Mouse (Mus musculus): Measurements from ENCODE around the gene Alkal2. TPM values are rescaled to one million over a fixed set of nuclear protein-coding genes. Genes with fewer than 3 reads are reported as not detected.

The Alkal2 gene
- polyA plus RNA-seq (2012; ENCODE audit: insufficient read depth, insufficient read length, missing spikeins): 0.67 and 2.0 TPM in 2 replicates

- H3K4me1 ChIP-seq (ENCODE audit: control insufficient read depth, insufficient read depth, insufficient read length, low read length): no peaks in the 10 kb centered on the region
- no peak within 1 kb of the TSS for H3K27ac ChIP-seq (replicated peaks; ENCODE audit: low read depth, low read length)
- peak within 1 kb of the TSS; percentile 51 for H3K4me3 ChIP-seq (ENCODE audit: insufficient read depth, low read depth, low read length)
These were observed at the start of gene Alkal2 for GRCm38 (mm10) chr12:30883986-30884621. Gene Alkal2 (plus strand): TSS chr12:30884322.

DNA sequence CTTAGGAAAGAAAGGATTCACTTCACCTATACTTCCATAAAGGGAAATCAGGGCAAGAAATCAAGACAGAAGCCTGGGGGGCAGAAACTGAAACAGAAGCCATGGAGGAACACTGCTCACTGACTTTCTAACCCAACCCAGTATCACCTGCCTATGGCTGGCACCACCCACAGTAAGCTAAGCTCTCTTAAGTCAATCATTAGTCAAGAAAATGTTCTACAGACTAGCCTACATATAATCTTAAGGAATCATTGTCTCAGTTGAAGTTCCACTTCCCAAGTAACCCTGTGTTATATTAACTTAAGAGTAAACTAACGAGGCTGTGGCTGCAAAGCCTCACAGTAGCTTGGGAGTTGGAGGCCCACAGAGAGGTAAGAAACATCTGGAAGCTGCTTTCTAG is 35.6 kb upstream of the Alkal2 start:
- H3K4me3 ChIP-seq (ENCODE audit: insufficient read depth, low read depth, low read length): no peak overlapping the region
- H3K27ac ChIP-seq (replicated peaks; ENCODE audit: low read depth, low read length): no peak overlapping the region
- no peaks in the 10 kb centered on the region for H3K4me1 ChIP-seq (ENCODE audit: control insufficient read depth, insufficient read depth, insufficient read length, low read length)

- Histone ChIP-seq H3K4me1 (ENCODE audit: control insufficient read depth, insufficient read depth, insufficient read length, low read length) (no peaks in the 10 kb centered on the region), H3K4me3 (ENCODE audit: insufficient read depth, low read depth, low read length) (no peak overlapping the region), H3K27ac (replicated peaks; ENCODE audit: low read depth, low read length) (no peak overlapping the region)
These were observed 33.2 kb upstream of the Alkal2 start for GRCm38 (mm10) chr12:30850902-30851301.

GRCm38 (mm10) chr12:30851871-30852270 is 32.3 kb upstream of the Alkal2 start:
- Histone ChIP-seq H3K27ac (replicated peaks; ENCODE audit: low read depth, low read length) (no peak overlapping the region), H3K4me3 (ENCODE audit: insufficient read depth, low read depth, low read length) (no peak overlapping the region)

DNA sequence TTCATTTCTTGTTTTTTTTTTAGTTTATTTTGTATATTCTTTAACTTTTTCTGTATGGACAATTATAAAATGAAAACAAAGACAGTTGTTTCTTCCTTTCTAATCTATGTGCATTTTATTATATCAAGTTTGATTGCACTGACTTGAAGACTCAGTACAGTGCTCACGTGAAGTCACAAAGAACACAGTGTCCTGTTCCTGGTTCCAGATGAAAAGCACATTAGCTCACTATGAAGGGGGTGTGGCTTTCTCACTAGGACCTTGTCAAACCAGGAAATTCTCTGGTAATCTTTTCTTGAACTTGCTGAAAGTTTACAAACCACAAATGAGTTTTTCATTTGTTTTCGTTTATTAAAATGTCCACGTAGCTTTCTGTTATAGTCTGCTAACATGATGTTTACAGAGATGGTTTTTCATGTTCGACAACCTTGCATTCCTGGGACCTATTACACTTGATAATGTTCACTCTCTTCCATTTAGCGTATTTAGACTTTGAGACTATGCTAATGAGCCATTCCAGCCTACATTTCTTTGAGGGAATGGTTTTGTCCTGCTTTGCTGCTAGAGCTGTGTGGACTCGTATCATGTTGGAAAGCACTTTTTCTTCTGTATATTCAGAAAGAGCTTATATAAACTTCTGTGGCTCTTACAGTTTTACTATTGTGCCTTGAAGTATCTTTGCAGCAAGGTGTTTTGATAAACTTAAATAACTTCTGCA is 28.5 kb upstream of the Alkal2 start:
- H3K4me1 ChIP-seq (ENCODE audit: control insufficient read depth, insufficient read depth, insufficient read length, low read length): no peaks in the 10 kb centered on the region
- H3K27ac ChIP-seq (replicated peaks; ENCODE audit: low read depth, low read length): no peak overlapping the region
- no peak overlapping the region for H3K4me3 ChIP-seq (ENCODE audit: insufficient read depth, low read depth, low read length)

More at GRCm38 (mm10) chr12:30851871-30852270, 32.3 kb upstream of the Alkal2 start:
- no peaks in the 10 kb centered on the region for H3K4me1 ChIP-seq (ENCODE audit: control insufficient read depth, insufficient read depth, insufficient read length, low read length)

DNA sequence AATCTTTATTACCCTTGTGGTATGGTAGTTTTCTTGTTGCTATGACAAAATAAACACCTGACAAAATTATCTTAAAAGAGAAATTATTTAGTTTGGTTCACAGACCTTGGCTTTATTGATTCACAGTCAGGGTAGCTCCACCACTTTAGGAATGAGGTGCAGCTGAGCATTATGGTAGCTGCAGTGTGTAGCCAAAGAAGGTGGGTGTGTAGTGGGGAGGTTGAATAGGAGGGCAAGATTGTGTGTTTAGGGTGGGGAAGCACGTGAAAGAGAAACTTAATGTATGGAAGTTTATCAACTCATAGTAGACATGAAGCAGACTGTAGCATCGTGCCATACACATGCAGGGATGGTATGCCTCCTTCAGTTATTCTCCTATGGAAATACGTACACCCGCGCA is 27.9 kb upstream of the Alkal2 start:
- H3K27ac ChIP-seq (replicated peaks; ENCODE audit: low read depth, low read length): no peak overlapping the region
- H3K4me1 ChIP-seq (ENCODE audit: control insufficient read depth, insufficient read depth, insufficient read length, low read length): no peaks in the 10 kb centered on the region
- no peak overlapping the region for H3K4me3 ChIP-seq (ENCODE audit: insufficient read depth, low read depth, low read length)

DNA sequence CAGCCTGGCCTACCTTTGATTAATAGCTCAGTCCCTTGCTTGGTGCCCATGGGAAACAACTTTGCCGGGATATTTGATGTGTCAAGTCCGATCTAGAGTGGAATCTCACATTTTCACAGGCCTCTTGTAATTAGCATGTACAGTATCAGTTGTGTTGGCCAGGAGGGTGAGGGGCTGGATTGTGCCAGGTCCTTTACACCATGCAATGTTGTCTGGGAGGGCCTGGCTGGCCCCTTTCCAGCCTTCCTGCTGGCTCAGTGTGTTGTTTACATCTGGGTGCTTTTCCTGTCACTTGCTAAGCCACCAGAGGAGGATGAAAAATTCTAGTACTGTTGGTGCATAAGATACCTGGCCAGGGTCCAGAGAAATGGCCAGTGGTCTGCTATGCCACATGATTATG is 19.8 kb upstream of the Alkal2 start:
- Histone ChIP-seq H3K4me1 (ENCODE audit: control insufficient read depth, insufficient read depth, insufficient read length, low read length) (no peaks in the 10 kb centered on the region), H3K4me3 (ENCODE audit: insufficient read depth, low read depth, low read length) (no peak overlapping the region), H3K27ac (replicated peaks; ENCODE audit: low read depth, low read length) (no peak overlapping the region)

DNA sequence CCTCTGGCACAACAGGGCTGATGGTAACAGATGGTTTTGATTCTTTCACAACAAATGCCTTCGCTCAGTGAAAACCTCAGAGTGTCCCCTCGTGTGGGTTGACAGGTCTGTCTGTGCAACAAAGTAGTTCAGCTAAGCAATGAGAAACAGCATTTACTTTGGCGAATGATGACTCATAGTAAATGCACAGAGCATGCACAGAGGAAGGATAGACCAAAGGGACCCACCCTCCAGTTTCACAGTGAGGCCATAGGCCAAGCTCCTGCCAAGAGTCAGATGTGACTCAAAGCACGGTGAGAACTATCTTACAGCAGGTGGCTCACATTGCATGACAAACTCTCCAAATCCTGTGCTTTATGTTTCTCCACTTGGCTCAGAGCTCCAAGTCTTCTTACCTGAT is 18.3 kb upstream of the Alkal2 start:
- no peaks in the 10 kb centered on the region for H3K4me1 ChIP-seq (ENCODE audit: control insufficient read depth, insufficient read depth, insufficient read length, low read length)
- H3K27ac ChIP-seq (replicated peaks; ENCODE audit: low read depth, low read length): no peak overlapping the region
- no peak overlapping the region for H3K4me3 ChIP-seq (ENCODE audit: insufficient read depth, low read depth, low read length)

GRCm38 (mm10) chr12:30879447-30879846 is 4.7 kb upstream of the Alkal2 start:
- Histone ChIP-seq H3K4me3 (ENCODE audit: insufficient read depth, low read depth, low read length) (no peak overlapping the region), H3K4me1 (ENCODE audit: control insufficient read depth, insufficient read depth, insufficient read length, low read length) (no peaks in the 10 kb centered on the region), H3K27ac (replicated peaks; ENCODE audit: low read depth, low read length) (no peak overlapping the region)

DNA sequence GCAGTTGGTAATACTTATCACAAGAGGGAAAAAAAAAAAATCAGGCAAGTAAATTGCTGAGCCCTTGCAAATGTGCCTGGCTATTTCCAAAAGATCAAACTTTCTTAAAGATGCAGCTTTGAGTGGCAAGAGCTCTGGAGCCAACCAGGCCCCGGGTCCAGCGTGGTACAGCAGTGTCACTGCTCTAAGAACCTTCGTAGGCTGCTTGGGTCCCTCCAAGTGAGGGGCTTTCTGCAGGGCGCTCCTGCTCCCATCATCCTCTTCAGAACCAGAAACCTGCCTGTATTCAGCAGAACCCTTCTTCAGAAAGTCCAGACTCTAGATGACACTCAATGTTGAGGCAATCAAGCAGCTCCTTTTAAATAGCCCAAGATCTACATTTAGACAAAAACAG is 533 bp upstream of the Alkal2 start:
- 0 out of 2 replicates have a peak overlapping the region, but pooled peaks have one; percentile 51 for H3K4me3 ChIP-seq (ENCODE audit: insufficient read depth, low read depth, low read length)

GRCm38 (mm10) chr12:30884622-30885230 is 604 bp downstream of the Alkal2 start:
- Histone ChIP-seq H3K4me3 (ENCODE audit: insufficient read depth, low read depth, low read length) (peak overlapping the region; percentile 51), H3K27ac (replicated peaks; ENCODE audit: low read depth, low read length) (no peak overlapping the region), H3K4me1 (ENCODE audit: control insufficient read depth, insufficient read depth, insufficient read length, low read length) (no peaks in the 10 kb centered on the region)

More for the DNA sequence above, 533 bp upstream of the Alkal2 start:
- Histone ChIP-seq H3K4me1 (ENCODE audit: control insufficient read depth, insufficient read depth, insufficient read length, low read length) (no peaks in the 10 kb centered on the region), H3K27ac (replicated peaks; ENCODE audit: low read depth, low read length) (no peak overlapping the region)

DNA sequence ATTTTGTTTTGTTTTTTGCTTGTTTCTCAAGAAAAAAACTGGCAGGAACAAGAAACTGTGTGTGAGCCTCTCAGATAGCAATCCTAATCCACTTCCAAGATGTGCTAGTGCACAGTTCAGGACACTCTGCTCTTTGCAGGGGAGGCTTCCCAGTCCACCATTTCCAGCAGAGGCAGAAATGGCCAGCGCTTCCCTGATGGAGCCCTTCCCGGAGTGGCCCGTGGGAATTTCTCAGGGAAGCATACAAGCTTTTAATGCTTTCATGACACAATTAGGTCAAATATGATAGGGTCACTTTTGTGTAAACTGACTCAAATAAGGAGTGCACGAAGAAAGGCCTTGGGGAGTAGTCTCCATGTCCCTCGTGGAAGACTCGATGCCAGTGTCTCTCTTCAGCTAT is 1.8 kb downstream of the Alkal2 start:
- Histone ChIP-seq H3K4me1 (ENCODE audit: control insufficient read depth, insufficient read depth, insufficient read length, low read length) (no peaks in the 10 kb centered on the region), H3K4me3 (ENCODE audit: insufficient read depth, low read depth, low read length) (no peak overlapping the region), H3K27ac (replicated peaks; ENCODE audit: low read depth, low read length) (no peak overlapping the region)

- no peak overlapping the region for H3K4me3 ChIP-seq (ENCODE audit: insufficient read depth, low read depth, low read length)
- no peaks in the 10 kb centered on the region for H3K4me1 ChIP-seq (ENCODE audit: control insufficient read depth, insufficient read depth, insufficient read length, low read length)
- no peak overlapping the region for H3K27ac ChIP-seq (replicated peaks; ENCODE audit: low read depth, low read length)
These were observed 3.9 kb downstream of the Alkal2 start for GRCm38 (mm10) chr12:30888003-30888402.

- Histone ChIP-seq H3K27ac (replicated peaks; ENCODE audit: low read depth, low read length) (no peak overlapping the region), H3K4me1 (ENCODE audit: control insufficient read depth, insufficient read depth, insufficient read length, low read length) (no peaks in the 10 kb centered on the region)
These were observed 5.9 kb downstream of the Alkal2 start for GRCm38 (mm10) chr12:30890067-30890466.

DNA sequence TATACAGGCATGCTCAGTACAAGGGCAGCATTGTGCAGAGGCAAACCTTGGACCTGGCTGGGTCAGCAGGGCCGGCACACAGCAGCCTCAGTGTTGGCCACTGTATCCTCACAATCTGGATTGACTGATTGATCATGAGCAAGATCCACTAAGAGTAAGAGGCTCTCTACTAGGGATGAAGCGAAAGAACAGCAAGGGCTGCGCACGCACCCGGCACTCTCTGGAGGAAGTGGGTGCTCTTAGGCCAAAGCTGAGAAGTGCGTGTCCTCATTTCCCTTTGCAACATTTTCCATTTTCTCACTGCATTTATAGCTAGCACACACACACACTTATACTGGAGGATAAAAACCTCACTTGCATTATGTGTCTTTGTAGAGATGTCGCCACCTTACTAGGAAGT is 7.3 kb downstream of the Alkal2 start:
- H3K4me3 ChIP-seq (ENCODE audit: insufficient read depth, low read depth, low read length): no peak overlapping the region
- no peak overlapping the region for H3K27ac ChIP-seq (replicated peaks; ENCODE audit: low read depth, low read length)
- no peaks in the 10 kb centered on the region for H3K4me1 ChIP-seq (ENCODE audit: control insufficient read depth, insufficient read depth, insufficient read length, low read length)

More at GRCm38 (mm10) chr12:30890067-30890466, 5.9 kb downstream of the Alkal2 start:
- no peak overlapping the region for H3K4me3 ChIP-seq (ENCODE audit: insufficient read depth, low read depth, low read length)

Data from brown adipose tissue, adult 24 weeks (tissue).